Mouse (Mus musculus) adrenal gland, adult 8-10 months (tissue): ENCODE measurements at regions not wholly inside any gene's neighbourhood (a gene's known extent, or its start where the extent isn't known, plus 50 kb on each side); places are given as distances from the start of the nearest gene placed in this dataset.

ENCODE experiments used
- DNase-seq: peaks from one replicate; pipeline ENCODE4 v3.0.0; 2022

DNA sequence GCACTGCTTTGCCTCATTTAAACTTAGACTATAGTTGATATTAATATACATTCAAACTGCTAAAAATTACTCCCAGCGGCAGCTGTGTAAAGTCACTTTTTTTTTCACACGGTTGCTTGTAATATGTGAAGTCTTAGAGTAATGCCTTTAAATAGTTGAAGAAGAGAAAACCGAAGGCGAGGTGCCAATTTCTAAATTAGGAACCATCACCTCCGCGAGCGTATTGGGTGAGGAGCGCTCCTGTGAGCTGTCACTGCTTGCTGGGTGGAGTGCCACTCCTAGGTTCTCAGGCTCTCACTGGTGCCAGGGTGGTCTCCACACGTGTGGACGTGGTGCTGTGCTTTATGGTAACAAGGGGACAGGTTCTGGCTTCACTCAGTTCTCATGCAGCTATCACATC is 82.8 kb upstream of the Nectin3 start:
- no peak for DNase-seq

DNA sequence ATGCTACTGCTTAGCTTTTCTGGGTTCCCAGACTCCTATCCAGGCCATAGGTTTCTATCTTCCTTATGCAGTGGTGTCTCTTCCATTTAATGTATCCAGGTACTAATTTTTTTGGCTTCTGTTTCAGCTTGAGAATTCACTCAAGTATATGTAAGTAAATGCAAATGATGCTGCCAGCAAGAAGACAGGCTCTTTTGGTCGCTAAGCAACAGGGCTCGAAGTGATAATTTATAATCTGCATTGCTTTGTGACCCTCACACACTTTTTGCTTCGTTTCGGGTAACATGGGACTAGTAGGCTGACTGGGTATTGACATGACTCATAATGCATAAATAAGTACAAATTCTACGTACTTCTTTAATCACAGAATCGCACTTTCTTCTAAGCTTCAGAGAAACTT is 75.9 kb upstream of the Nectin3 start:
- DNase-seq: no peak

DNA sequence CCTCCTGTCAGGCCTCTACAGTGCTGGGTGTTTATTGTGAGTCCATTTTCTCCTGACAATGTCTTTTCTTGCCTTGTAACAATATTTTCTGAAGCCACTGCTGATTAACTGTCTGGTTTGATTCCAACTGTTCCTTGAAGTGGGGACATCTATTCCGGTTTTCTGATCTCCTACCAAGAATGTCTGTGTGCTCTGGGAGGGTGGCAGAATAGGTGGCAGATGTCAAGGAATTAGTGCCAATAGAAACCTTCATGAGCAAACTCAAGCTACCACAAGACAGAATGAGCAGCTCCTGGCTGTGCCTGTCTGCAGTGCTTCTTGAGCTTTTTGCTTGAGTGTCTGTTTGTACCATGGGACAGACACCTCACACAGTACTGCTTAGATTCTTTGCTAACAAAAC is 69.1 kb upstream of the Nectin3 start:
- DNase-seq: no peak

DNA sequence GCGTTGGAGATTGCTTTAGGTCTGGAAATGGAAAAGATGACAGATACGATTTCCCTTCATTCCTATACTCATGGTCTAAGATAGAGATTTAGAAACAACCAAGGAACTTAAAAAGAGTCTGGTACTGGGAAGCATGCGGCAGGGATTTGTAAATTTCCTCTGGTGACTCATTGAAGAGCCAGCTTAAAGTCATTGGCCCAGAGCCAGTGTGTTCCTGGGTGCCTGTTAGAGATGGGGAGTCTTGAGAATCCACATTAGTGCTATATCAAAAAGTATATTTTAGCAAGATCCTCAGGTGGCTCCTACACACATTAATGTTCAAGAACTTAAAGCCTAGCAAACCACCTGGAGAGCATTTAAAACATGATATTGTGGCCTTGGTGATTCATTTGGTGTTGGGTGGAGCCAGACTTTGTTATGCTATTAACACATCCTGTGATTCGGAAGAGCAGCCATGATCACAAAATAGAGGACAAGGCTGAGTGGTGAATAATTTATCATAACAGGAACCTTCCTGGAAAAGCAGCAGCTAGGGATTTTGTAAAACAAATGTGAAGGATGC is 67.8 kb upstream of the Nectin3 start:
- DNase-seq: peak; percentile 48

DNA sequence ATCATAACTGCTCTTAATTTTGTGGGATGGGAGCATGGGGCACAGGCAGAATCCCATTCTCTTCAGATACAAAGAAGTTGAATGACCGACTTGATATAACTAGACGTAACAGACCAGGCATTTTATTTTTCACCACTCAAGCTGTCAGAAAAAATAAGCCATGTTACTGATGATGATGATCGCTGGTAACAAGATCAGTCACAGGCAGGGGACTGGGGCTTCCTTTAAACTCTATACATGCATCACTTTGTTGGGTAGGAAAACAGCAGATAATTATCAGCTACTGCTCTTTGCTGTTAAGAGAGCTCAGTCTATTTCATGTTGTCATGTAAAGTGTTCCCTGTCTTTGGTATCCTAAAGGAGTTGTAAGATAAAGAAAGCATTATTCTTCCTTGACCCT is 59.0 kb upstream of the Nectin3 start:
- no peak for DNase-seq

DNA sequence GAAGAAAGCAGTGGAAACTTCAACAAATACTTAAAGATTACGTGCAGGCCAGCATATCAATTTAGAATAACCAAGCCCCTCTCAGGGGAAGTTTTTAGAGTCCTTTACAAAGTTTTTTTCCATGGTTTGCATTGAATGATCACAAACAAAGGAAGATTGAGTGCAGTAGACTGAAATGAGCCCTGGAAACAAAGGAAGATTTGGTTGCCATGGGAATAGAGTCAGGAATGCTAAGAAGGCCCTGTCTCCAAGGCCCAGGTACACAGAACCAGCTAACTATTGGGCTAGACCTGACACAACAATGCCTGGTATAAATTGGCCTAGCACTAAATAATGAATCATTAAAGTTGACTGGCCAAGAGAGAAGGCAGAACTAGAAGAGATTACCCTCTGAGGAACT is 49.9 kb upstream of the Nectin3 start:
- no peak for DNase-seq
